Comparison of ENCODE assay signal across 8 mouse cellular contexts in genomic region chr7:73585114-73586032, GRCm38 (mm10). TPM values are rescaled to one million over a fixed set of nuclear protein-coding genes. Genes with fewer than 3 reads are reported as not detected.
DNase-seq lines count a peak whose midpoint lies in the region; ATAC-seq and TF ChIP-seq lines count a peak whose summit lies in the region.

No protein-coding gene starts in this region.

- H3K27ac ChIP-seq in heart, embryonic 16.5 days (ENCODE audit: low read length), result peak overlapping the region; percentile 97
- peak overlapping the region; percentile 86 for H3K27ac ChIP-seq in forebrain, embryonic 12.5 days
- H3K27ac ChIP-seq in limb, embryonic 15.5 days, result peak overlapping the region; percentile 91

- no peak for DNase-seq in heart, postnatal 10 days
- no peak for DNase-seq in urinary bladder, postnatal 10 days (ENCODE audit: low spot score)

- H3K4me1 ChIP-seq in heart, embryonic 16.5 days (ENCODE audit: control insufficient read depth, insufficient read depth, low read length), result peaks cover 37% of the 10 kb centered on the region
- peaks cover 62% of the 10 kb centered on the region for H3K4me1 ChIP-seq in E14TG2a.4 (replicated peaks; ENCODE audit: low read depth, low read length)
- H3K4me1 ChIP-seq in forebrain, embryonic 12.5 days, result peaks cover 33% of the 10 kb centered on the region
- H3K4me1 ChIP-seq in limb, embryonic 15.5 days, result peaks cover 52% of the 10 kb centered on the region

- no peaks in the 10 kb centered on the region for H3K27me3 ChIP-seq in heart, embryonic 16.5 days (ENCODE audit: control insufficient read depth, insufficient read depth, low read length)
- H3K27me3 ChIP-seq in E14TG2a.4 (ENCODE audit: insufficient read depth, low read length), result peaks cover 11% of the 10 kb centered on the region; the same call in 1 of the 2 replicates
- H3K27me3 ChIP-seq in forebrain, embryonic 12.5 days, result peaks cover 2% of the 10 kb centered on the region; the same call in 1 of the 2 replicates
- no peaks in the 10 kb centered on the region for H3K27me3 ChIP-seq in limb, embryonic 15.5 days

- no peak for TF ChIP-seq CTCF in E14TG2a.4 (conservative IDR thresholded peaks at IDR 0.05; ENCODE audit: low read length)

- 70% methylated on average over 22 of the region's 22 CpGs for WGBS in heart, embryonic 16.5 days
- WGBS in forebrain, embryonic 12.5 days, result 80% methylated on average over 22 of the region's 22 CpGs
- 73% methylated on average over 22 of the region's 22 CpGs for WGBS in limb, embryonic 15.5 days

- ATAC-seq in heart, embryonic 16.5 days (replicated peaks; ENCODE audit: extremely low read depth, insufficient read depth, low FRiP score), result no peak
- no peak; the same call in 1 of the 2 replicates for ATAC-seq in forebrain, embryonic 12.5 days (ENCODE audit: low FRiP score)
- ATAC-seq in limb, embryonic 15.5 days (ENCODE audit: insufficient number of reproducible peaks, low FRiP score, low TSS enrichment, low read depth), result no peak
- ATAC-seq in activated CD4-positive, CD25-positive, alpha-beta regulatory T cell, adult 4 months, result no peak
- ATAC-seq in megakaryocyte, adult 5-6 weeks (ENCODE audit: poor library complexity, severe bottlenecking), result no peak

- intact Hi-C loops in heart, postnatal 10 days (cut with DNase I), result no loop called here

- no peaks in the 10 kb centered on the region for H3K9me3 ChIP-seq in heart, embryonic 16.5 days (replicated peaks; ENCODE audit: control insufficient read depth, low read length)
- H3K9me3 ChIP-seq in E14TG2a.4 (ENCODE audit: low read length), result no peaks in the 10 kb centered on the region
- H3K9me3 ChIP-seq in forebrain, embryonic 12.5 days, result no peaks in the 10 kb centered on the region
- no peaks in the 10 kb centered on the region for H3K9me3 ChIP-seq in limb, embryonic 15.5 days

- H3K4me2 ChIP-seq in heart, embryonic 16.5 days (ENCODE audit: low read depth, low read length), result peak overlapping the region; percentile 35; the same call in 1 of the 2 replicates
- no peak overlapping the region for H3K4me2 ChIP-seq in forebrain, embryonic 12.5 days
- H3K4me2 ChIP-seq in limb, embryonic 15.5 days, result no peak overlapping the region

- H3K36me3 ChIP-seq in heart, embryonic 16.5 days (ENCODE audit: control insufficient read depth, insufficient read depth), result no peaks in the 10 kb centered on the region
- no peaks in the 10 kb centered on the region for H3K36me3 ChIP-seq in E14TG2a.4 (ENCODE audit: insufficient read depth, low read length)
- H3K36me3 ChIP-seq in forebrain, embryonic 12.5 days (replicated peaks), result no peaks in the 10 kb centered on the region
- no peaks in the 10 kb centered on the region for H3K36me3 ChIP-seq in limb, embryonic 15.5 days

- H3K4me3 ChIP-seq in heart, embryonic 16.5 days (ENCODE audit: low read length), result no peak overlapping the region
- H3K4me3 ChIP-seq in E14TG2a.4 (replicated peaks; ENCODE audit: low read length), result peak overlapping the region; percentile 49; the same call in 1 of the 2 replicates
- H3K4me3 ChIP-seq in forebrain, embryonic 12.5 days (replicated peaks), result no peak overlapping the region
- H3K4me3 ChIP-seq in limb, embryonic 15.5 days, result no peak overlapping the region

- H3K9ac ChIP-seq in heart, embryonic 16.5 days (ENCODE audit: low read length), result peak overlapping the region; percentile 51; the same call in 1 of the 2 replicates
- H3K9ac ChIP-seq in forebrain, embryonic 12.5 days, result no peak overlapping the region
- no peak overlapping the region for H3K9ac ChIP-seq in limb, embryonic 15.5 days

RNA-seq across cellular contexts. Expression of gene Chd2, which starts 43.7 kb away (rescaled TPM):
- 33.1 and 36.5 TPM in 2 replicates for polyA plus RNA-seq in heart, embryonic 16.5 days (2015; fragmentation: Nextera tagmentation; extraction: Ambion mirVana)
- total RNA-seq in heart, postnatal 10 days (2021), result 10 to 100 TPM; 62.3 to 63.3 TPM
- 69.4 and 78.8 TPM in 2 replicates for polyA plus RNA-seq in forebrain, embryonic 12.5 days (2016; fragmentation: Nextera tagmentation; extraction: Ambion mirVana)
- 48.6 and 51.7 TPM in 2 replicates for polyA plus RNA-seq in limb, embryonic 15.5 days (2015; fragmentation: Nextera tagmentation; extraction: Ambion mirVana)
- polyA plus RNA-seq in activated CD4-positive, CD25-positive, alpha-beta regulatory T cell, adult 4 months (2017; shearing (Covaris generic)), result 100 to 1,000 TPM; 136 to 151 TPM
- total RNA-seq in megakaryocyte, adult 5-6 weeks (2015), result 51.4 and 54.4 TPM in 2 replicates
- 88.6 and 119 TPM in 2 replicates for total RNA-seq in megakaryocyte, adult 5-6 weeks (2017)
